Mouse (Mus musculus) right cerebral cortex, postnatal 10 days (tissue): ENCODE data around the gene Ppp3ca.
"Not testable (repeated sequence)": the region's sequence is repeated elsewhere in the genome, so short reads cannot be mapped to it uniquely, and the experiment has no call there.

Experiments
- DNase-seq, 2 experiments: peaks; one replicate each; pipeline ENCODE4 v3.0.0; 2021; ENCODE audit warnings: low spot score in 2 of 2

The Ppp3ca gene

DNA sequence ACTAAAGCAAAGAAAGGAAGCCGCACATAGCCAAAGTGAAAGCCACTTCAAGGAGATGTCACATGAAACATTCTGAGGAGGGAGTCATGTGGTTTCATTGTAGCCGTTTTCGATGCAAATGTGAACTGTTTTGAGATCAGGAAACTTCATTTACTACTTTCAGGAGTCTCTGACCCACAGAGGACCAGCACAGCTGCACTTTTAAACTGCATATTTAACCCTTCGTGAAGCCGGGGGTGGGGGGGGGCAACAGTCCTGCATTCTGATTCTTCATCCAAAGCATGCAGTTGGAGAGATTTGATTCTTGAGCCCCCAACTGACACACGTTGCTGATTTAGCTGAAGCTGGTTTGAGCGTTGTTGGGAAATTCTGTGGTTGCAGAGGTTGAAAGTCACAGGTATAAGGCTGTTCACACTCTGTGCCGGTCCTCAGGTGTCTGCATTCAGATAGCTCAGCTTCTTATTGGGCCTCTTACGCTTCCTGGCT is 18.2 kb downstream of the Ppp3ca start:
- DNase-seq: peak in 1 of 2 experiments; percentile 18

- no peak for DNase-seq
Observed at GRCm38 (mm10) chr3:136689793-136690543, 20.0 kb downstream of the Ppp3ca start.

GRCm38 (mm10) chr3:136691984-136692383 is 22.1 kb downstream of the Ppp3ca start:
- peak in 1 of 2 experiments; percentile 16 for DNase-seq

DNA sequence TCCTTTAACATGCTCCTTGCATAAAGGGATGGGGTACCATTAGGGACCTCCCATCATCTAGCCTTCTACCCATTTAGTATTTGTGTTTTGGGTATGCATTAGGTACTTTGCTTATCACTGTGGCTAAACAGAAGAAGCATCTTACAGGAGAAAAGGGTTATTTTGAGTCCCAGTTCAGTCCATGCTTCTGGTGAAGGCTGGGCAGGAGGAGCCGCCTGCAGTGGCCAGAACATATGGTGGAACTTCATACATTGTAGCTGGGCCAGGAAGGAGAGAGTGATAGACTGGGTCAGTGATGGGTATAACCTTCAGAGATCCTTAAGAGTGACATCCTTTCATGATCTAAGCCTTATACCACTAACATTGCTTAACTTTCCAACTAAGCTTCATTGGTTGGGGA is 23.6 kb downstream of the Ppp3ca start:
- DNase-seq: peak in 1 of 2 experiments; percentile 12

GRCm38 (mm10) chr3:136697626-136698191 is 27.8 kb downstream of the Ppp3ca start:
- no peak for DNase-seq

DNA sequence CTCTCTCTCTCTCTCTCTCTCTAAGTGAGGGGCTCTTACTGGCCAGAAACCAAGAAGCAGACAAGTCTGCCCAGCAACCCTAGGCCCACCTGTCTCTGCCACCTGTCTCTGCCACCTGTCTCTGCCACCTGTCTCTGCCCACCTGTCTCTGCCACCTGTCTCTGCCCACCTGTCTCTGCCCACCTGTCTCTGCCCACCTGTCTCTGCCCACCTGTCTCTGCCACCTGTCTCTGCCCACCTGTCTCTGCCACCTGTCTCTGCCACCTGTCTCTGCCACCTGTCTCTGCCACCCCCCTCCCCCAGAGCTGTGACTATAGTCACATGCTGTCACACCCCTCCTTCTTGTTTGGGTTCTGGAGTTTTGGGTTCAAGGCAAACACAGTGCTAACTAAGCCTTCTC is 29.8 kb downstream of the Ppp3ca start:
- not testable (repeated sequence) for DNase-seq

GRCm38 (mm10) chr3:136700447-136701009 is 30.6 kb downstream of the Ppp3ca start:
- DNase-seq: no peak

GRCm38 (mm10) chr3:136702861-136703260 is 32.9 kb downstream of the Ppp3ca start:
- DNase-seq: no peak

DNA sequence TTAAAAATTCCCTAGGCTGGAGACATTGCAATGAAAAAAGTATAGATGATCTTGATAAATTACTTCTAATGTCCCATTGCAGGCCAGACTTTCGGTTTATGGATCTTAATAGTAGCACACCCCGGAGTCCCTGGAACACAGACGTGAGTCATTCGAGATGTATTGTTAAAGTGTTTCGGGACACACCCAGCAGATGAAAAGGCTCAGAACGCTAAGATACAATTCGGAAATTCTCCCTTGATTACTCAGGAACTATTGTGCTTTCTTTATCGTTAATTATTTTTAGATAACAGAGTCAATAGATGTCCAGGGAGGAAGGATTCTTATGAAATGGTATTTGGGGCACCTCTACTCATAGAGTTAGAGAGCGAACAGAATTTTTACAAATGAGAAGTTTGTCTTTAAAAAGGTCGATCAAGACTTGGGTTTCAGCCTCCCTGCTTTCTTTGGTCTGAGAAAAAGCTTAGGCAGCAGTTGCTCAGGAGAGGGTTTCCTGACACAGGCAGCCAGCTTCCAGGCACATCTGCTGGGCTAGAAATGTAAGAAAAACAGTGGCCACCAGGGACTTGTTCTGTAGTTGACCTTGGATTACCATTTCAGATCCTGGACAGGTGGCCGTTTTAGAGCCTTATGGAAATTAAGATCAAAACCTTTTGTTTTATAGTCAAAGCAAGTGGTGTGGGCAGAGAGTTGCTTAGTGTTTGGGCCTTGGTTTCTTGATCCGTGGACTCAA is 34.8 kb downstream of the Ppp3ca start:
- DNase-seq: no peak

DNA sequence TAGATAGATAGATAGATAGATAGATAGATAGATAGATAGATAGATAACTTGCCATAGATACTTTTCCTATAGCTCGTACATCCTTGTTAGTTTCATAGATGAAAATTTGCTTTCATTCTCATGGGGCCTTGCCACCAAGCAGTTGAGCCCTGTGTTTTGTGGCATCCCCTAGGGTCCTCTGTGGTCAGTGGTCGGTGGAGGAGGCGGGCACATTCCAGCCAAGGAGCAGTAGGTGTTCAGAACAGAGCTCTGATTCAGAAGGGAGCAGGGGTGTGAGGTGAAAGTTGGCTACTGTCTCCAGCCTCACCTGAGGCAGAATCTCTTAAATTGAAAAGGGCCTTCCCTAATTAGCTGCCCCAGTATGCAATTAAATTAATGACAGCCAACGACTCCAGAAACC is 36.1 kb downstream of the Ppp3ca start:
- DNase-seq: no peak

DNA sequence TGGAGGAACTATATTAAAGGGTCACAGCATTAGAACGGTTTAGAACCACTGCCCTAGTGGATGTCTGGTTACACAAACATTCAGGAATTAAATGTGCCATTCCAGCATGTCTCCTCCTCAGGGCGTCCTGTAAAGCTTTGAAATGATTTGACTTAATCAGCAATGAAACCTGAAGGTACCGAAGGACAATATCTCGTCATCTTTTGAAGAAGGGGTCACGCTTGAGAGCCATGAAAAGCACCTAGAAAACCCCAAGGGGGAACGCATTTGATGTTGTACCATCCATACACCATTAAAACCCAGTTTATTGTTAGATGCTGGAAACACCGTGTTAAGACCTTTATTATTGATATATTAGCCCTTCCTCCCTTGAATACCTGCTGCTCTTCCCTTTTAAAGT is 36.8 kb downstream of the Ppp3ca start:
- no peak for DNase-seq

DNA sequence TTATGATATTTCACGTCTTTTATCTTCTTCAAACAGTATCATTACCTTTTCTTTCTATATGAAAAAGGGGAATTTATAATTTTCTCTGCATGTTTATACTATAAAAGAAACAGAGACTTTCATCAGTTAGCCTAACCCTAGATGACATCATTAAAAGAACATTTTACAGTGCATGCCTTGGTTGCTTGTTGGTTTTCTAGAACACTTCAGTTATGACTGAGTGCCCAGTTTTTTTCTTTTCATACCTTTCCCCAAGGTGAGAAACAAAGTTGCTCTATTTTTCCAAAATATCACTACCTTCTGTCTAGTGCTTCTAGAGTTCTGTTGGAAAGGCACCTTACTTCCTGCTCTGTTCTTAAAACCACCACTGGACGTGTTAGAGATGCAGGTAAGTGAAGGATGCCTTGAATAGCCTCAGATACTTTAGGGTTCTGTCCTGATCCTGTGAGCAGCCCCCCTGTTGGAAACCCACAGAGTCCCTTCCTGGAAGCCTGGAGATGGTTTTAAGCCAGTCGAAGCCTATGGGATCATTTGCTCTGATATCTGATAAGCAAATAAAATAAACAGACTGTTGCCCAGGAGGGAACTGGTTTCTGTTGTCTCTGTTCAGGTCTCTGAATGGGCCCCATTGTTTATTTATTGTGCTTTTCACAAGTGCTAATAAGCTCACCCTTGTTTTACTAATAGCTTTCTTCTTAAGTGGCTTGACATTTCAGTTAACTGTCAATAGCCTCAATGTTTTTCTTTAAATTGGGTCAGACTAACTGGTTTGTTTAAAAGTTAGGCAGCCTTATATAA is 37.5 kb downstream of the Ppp3ca start:
- no peak for DNase-seq

GRCm38 (mm10) chr3:136708230-136708629 is 38.3 kb downstream of the Ppp3ca start:
- DNase-seq: no peak

GRCm38 (mm10) chr3:136710310-136710906 is 40.5 kb downstream of the Ppp3ca start:
- DNase-seq: no peak

GRCm38 (mm10) chr3:136714307-136715039 is 44.5 kb downstream of the Ppp3ca start:
- DNase-seq: no peak

- no peak for DNase-seq
Observed at GRCm38 (mm10) chr3:136716247-136716646, 46.3 kb downstream of the Ppp3ca start.

DNA sequence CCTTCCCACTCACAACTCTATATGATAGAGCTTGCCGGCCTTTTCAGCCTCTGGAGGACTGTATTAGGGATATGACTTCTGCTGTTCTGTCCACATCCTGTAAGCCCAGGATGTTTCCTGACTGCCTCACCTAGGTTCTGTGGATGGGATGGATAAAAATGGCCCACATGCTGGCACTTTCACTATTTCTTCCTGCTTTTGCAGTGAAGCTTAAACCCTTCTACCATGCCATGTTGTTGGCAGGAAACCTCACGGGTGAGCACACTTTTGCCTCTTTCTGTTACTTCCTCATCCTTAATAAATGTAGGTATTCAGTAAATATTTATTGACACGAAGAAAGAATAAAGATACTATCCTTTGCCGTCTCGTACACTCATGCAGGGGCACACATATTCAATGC is 48.5 kb downstream of the Ppp3ca start:
- DNase-seq: no peak

GRCm38 (mm10) chr3:136721241-136721640 is 51.3 kb downstream of the Ppp3ca start:
- no peak for DNase-seq

DNA sequence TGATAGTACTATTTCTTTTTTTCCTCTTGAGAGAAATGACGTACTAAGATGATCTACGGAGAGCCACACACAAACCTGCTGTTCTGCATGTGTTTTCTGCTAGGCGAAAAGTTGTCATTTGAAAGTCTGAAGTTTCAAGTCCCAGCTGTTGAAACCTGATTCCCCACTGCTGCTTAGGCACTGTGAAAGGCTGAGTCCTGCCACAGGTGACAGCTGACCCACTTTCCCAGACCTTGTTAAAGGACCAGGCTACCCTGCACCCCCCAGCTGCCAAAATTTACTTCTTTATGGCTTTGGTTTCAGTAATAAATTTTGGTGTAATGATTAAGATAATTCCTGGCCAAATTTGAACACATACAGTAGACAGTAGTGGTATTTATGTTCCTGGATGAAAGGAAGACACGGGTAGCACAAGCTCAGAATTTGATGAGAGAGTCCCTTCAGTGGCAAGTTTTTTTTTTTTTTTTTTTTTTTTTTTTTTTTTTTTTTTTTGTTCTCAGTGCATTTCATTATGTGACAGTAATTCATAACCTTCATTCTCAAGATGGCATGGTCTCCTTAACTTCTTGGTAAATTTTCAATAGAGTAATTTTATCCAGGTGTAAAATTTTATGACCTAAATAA is 52.0 kb downstream of the Ppp3ca start:
- DNase-seq: no peak

GRCm38 (mm10) chr3:136722493-136722892 is 52.6 kb downstream of the Ppp3ca start:
- DNase-seq: no peak
